Mouse (Mus musculus) c-Kit-positive CD71-negative TER-119-negative erythroid progenitor cells, embryonic 14.5 days (primary cell): ENCODE measurements around the gene Nrn1.

Experiments
- DNase-seq: peaks from one replicate; pipeline ENCODE4 v3.0.0-alpha.2; 2013; ENCODE audit warnings: low read depth

Gene Nrn1

GRCm38 (mm10) chr13:36724533-36725470 is 10.1 kb downstream of the Nrn1 start:
- DNase-seq = no peak

GRCm38 (mm10) chr13:36723726-36724300 is 11.1 kb downstream of the Nrn1 start:
- no peak for DNase-seq

- DNase-seq = no peak
Observed at GRCm38 (mm10) chr13:36722309-36722708, 12.6 kb downstream of the Nrn1 start.

GRCm38 (mm10) chr13:36720297-36721017 is 14.5 kb downstream of the Nrn1 start:
- DNase-seq = no peak

GRCm38 (mm10) chr13:36717376-36717775 is 17.6 kb downstream of the Nrn1 start:
- DNase-seq = no peak

GRCm38 (mm10) chr13:36716708-36717107 is 18.2 kb downstream of the Nrn1 start:
- DNase-seq = no peak

- no peak for DNase-seq
Observed at GRCm38 (mm10) chr13:36714101-36714500, 20.8 kb downstream of the Nrn1 start.

GRCm38 (mm10) chr13:36707088-36707690 is 27.7 kb downstream of the Nrn1 start:
- DNase-seq = no peak

GRCm38 (mm10) chr13:36696351-36696771 is 38.6 kb downstream of the Nrn1 start:
- DNase-seq = no peak

GRCm38 (mm10) chr13:36695516-36696201 is 39.3 kb downstream of the Nrn1 start:
- DNase-seq = no peak

- DNase-seq = no peak
Observed at GRCm38 (mm10) chr13:36683581-36683980, 51.4 kb downstream of the Nrn1 start.

GRCm38 (mm10) chr13:36680690-36681355 is 54.1 kb downstream of the Nrn1 start:
- DNase-seq = no peak

GRCm38 (mm10) chr13:36679345-36679744 is 55.6 kb downstream of the Nrn1 start:
- DNase-seq = no peak
